8 mouse cellular contexts compared by ENCODE assay signal in the genomic region with DNA sequence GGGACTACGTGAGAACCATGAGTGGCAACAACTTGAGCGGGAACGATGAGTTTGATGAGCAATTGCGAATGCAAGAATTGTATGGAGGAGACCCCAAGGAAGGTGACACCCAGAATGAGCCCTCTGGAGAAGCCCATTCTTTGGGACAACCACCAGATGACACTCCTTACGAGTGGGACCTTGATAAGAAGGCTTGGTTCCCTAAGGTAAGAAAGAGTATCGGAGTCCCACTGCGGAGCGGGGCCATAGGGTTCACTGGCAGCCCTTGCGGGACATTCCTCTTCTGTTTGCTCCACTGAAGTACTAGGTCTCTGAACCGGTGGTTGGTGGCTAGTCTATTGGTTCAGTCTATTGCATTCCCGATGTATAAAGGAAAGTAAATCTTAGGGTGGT. TPM values are rescaled to one million over a fixed set of nuclear protein-coding genes. Genes with fewer than 3 reads are reported as not detected.
DNase-seq lines count a peak whose midpoint lies in the region; ATAC-seq and TF ChIP-seq lines count a peak whose summit lies in the region.
"Had no signal": no experiment of that assay in that cellular context is flagged by ENCODE, and none has a peak within 500 bp of the region (broad histone marks: within the 10 kb centered on the region; RNA-seq: fewer than 3 reads in every experiment).

No protein-coding gene starts in this region.

- H3K9ac ChIP-seq in forebrain, embryonic 12.5 days, result peak overlapping the region; percentile 59
- peak overlapping the region; percentile 71 for H3K9ac ChIP-seq in liver, embryonic 12.5 days

- no peak for DNase-seq in thymus, adult 2 months
- no peak for DNase-seq in thymus, postnatal 25 days
- no peak for DNase-seq in B cell, adult 2 months
- DNase-seq in spleen, adult 18-20 months, result no peak
- DNase-seq in urinary bladder, adult 18-20 months (ENCODE audit: low spot score in 2 of 2), result no peak

- H3K9me3 ChIP-seq in forebrain, embryonic 12.5 days, result no peaks in the 10 kb centered on the region
- H3K9me3 ChIP-seq in liver, embryonic 12.5 days (replicated peaks), result no peaks in the 10 kb centered on the region

- TF ChIP-seq CTCF in thymus, adult 2 months (IDR thresholded peaks at IDR 0.05; ENCODE audit: borderline replicate concordance, control insufficient read depth, extremely low read depth, insufficient read depth, low read length, poor library complexity), result no peak

- peak overlapping the region; percentile 59 for H3K4me2 ChIP-seq in forebrain, embryonic 12.5 days
- H3K4me2 ChIP-seq in liver, embryonic 12.5 days, result peak overlapping the region; percentile 74

- peaks cover 3% of the 10 kb centered on the region; the same call in 1 of the 2 replicates for H3K4me1 ChIP-seq in thymus, adult 2 months (replicated peaks; ENCODE audit: control insufficient read depth, insufficient read depth, low read length)
- H3K4me1 ChIP-seq in forebrain, embryonic 12.5 days, result peaks cover 4% of the 10 kb centered on the region; the same call in 1 of the 2 replicates
- peaks cover 8% of the 10 kb centered on the region for H3K4me1 ChIP-seq in liver, embryonic 12.5 days

- no peak for TF ChIP-seq POLR2A in thymus, adult 2 months (IDR thresholded peaks at IDR 0.05; ENCODE audit: control insufficient read depth, extremely low read depth, insufficient read depth, low read length, poor library complexity)

- peak overlapping the region; percentile 87 for H3K4me3 ChIP-seq in thymus, adult 2 months (ENCODE audit: control insufficient read depth, insufficient read depth, low read length)
- H3K4me3 ChIP-seq in forebrain, embryonic 12.5 days (replicated peaks), result peak overlapping the region; percentile 55
- peak overlapping the region; percentile 70 for H3K4me3 ChIP-seq in liver, embryonic 12.5 days

- no peaks in the 10 kb centered on the region; the same call in 1 of the 2 replicates for H3K36me3 ChIP-seq in thymus, adult 2 months (ENCODE audit: control insufficient read depth, insufficient read depth, low read length)
- H3K36me3 ChIP-seq in forebrain, embryonic 12.5 days (replicated peaks), result no peaks in the 10 kb centered on the region
- peaks cover 17% of the 10 kb centered on the region; the same call in 1 of the 2 replicates for H3K36me3 ChIP-seq in liver, embryonic 12.5 days

- no peak; the same call in 1 of the 2 replicates for ATAC-seq in forebrain, embryonic 12.5 days (ENCODE audit: low FRiP score)
- ATAC-seq in liver, embryonic 12.5 days, result peak; percentile 53

- H3K27me3 ChIP-seq in thymus, adult 2 months (ENCODE audit: control insufficient read depth, insufficient read depth, low read length), result no peaks in the 10 kb centered on the region
- no peaks in the 10 kb centered on the region for H3K27me3 ChIP-seq in forebrain, embryonic 12.5 days
- H3K27me3 ChIP-seq in liver, embryonic 12.5 days (replicated peaks), result no peaks in the 10 kb centered on the region

- 8% methylated on average over 11 of the region's 11 CpGs for WGBS in thymus, adult 2 months
- WGBS in forebrain, embryonic 12.5 days, result 22% methylated on average over 11 of the region's 11 CpGs
- 14% methylated on average over 11 of the region's 11 CpGs for WGBS in liver, embryonic 12.5 days (ENCODE audit: insufficient replicate concordance)

- H3K27ac ChIP-seq in thymus, adult 2 months (ENCODE audit: control insufficient read depth, insufficient read depth, low read length), result peak overlapping the region; percentile 21; the same call in 1 of the 2 replicates
- peak overlapping the region; percentile 95; the same call in 1 of the 2 replicates for H3K27ac ChIP-seq in forebrain, embryonic 12.5 days
- H3K27ac ChIP-seq in liver, embryonic 12.5 days, result no peak overlapping the region; the same call in 1 of the 2 replicates

RNA-seq across cellular contexts. Expression of gene Htatsf1, which starts 0.6 kb away (rescaled TPM):
- polyA plus RNA-seq in thymus, adult 2 months (2012; rRNA removed), result 16.9 and 27.7 TPM in 2 replicates
- polyA plus RNA-seq in forebrain, embryonic 12.5 days (2016; fragmentation: Nextera tagmentation; extraction: Ambion mirVana), result 95.1 and 99.2 TPM in 2 replicates
- 42.0 TPM in 2 replicates for polyA plus RNA-seq in liver, embryonic 12.5 days (2016; fragmentation: Nextera tagmentation; extraction: Ambion mirVana)

RNA-seq across cellular contexts. Expression of gene Brs3, which starts 11.1 kb away (rescaled TPM):
- not detected in 2 replicates for polyA plus RNA-seq in thymus, adult 2 months (2012; rRNA removed)
- not detected in 2 replicates for polyA plus RNA-seq in forebrain, embryonic 12.5 days (2016; fragmentation: Nextera tagmentation; extraction: Ambion mirVana)
- polyA plus RNA-seq in liver, embryonic 12.5 days (2016; fragmentation: Nextera tagmentation; extraction: Ambion mirVana), result not detected in 2 replicates
- polyA plus RNA-seq: frontal cortex, adult 2 months had no signal

RNA-seq across cellular contexts. Expression of gene Vgll1, which starts 33.9 kb away (rescaled TPM):
- not detected in 2 replicates for polyA plus RNA-seq in thymus, adult 2 months (2012; rRNA removed)
- 0.15 and 0.34 TPM in 2 replicates for polyA plus RNA-seq in forebrain, embryonic 12.5 days (2016; fragmentation: Nextera tagmentation; extraction: Ambion mirVana)
- 0.07 TPM in 1 of 2 replicates, not detected in the other for polyA plus RNA-seq in liver, embryonic 12.5 days (2016; fragmentation: Nextera tagmentation; extraction: Ambion mirVana)
- polyA plus RNA-seq: frontal cortex, adult 2 months had no signal
